28 mouse cellular contexts compared by ENCODE assay signal in the genomic region with DNA sequence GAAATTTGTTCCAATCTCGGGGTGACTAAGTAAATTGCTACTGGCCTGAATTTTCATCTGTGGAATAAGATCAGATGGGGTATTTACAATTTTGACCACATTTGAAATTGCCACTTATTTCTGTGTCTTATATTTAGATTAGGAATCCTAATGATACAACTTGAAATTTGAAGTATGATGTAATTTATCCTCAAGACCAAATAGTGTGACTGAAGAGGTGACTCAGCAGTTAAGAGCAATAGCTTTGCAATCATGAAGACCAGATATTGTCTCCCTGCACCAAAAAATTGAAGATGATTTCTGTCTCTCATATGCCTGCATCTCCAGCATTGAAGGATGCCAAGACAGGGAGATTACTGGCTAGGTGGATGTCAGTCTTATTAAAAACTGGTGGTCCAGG.
"Had no signal": no experiment of that assay in that cellular context is flagged by ENCODE, and none has a peak within 500 bp of the region (broad histone marks: within the 10 kb centered on the region; RNA-seq: fewer than 3 reads in every experiment).

No protein-coding gene starts in this region.

- DNase-seq: left cerebral cortex, postnatal 4 days; liver; liver, embryonic 13.5 days; liver, postnatal 0 days; lung, adult 18-20 months; lung, adult 2 months; lung, postnatal 10 days; lung, postnatal 36 days; lung, postnatal 4 days; midbrain, embryonic 14.5 days had no signal

- H3K27me3 ChIP-seq: limb, embryonic 12.5 days; limb, embryonic 13.5 days; limb, embryonic 15.5 days; liver, embryonic 12.5 days; liver, embryonic 13.5 days; liver, embryonic 15.5 days; lung, embryonic 15.5 days; megakaryocyte, embryonic 14.5 days; midbrain, embryonic 12.5 days; midbrain, embryonic 13.5 days; midbrain, embryonic 15.5 days had no signal

- H3K4me2 ChIP-seq: limb, embryonic 12.5 days; limb, embryonic 13.5 days; limb, embryonic 15.5 days; liver, embryonic 11.5 days; liver, embryonic 12.5 days; liver, embryonic 13.5 days; liver, embryonic 15.5 days; lung, embryonic 14.5 days; lung, embryonic 15.5 days; midbrain, embryonic 11.5 days; midbrain, embryonic 12.5 days; midbrain, embryonic 13.5 days; midbrain, embryonic 15.5 days had no signal

- H3K4me1 ChIP-seq: limb, embryonic 10.5 days; limb, embryonic 12.5 days; limb, embryonic 13.5 days; limb, embryonic 15.5 days; liver, embryonic 12.5 days; liver, embryonic 13.5 days; liver, embryonic 15.5 days; lung, embryonic 15.5 days; megakaryocyte, embryonic 14.5 days; midbrain, embryonic 10.5 days; midbrain, embryonic 12.5 days; midbrain, embryonic 13.5 days; midbrain, embryonic 15.5 days had no signal

- H3K4me3 ChIP-seq: left cerebral cortex, adult 2 months; limb, embryonic 10.5 days; limb, embryonic 12.5 days; limb, embryonic 13.5 days; limb, embryonic 15.5 days; liver, embryonic 12.5 days; liver, embryonic 13.5 days; liver, embryonic 15.5 days; lung, embryonic 15.5 days; megakaryocyte, embryonic 14.5 days; midbrain, embryonic 10.5 days; midbrain, embryonic 12.5 days; midbrain, embryonic 13.5 days; midbrain, embryonic 15.5 days had no signal

- H3K36me3 ChIP-seq: limb, embryonic 10.5 days; limb, embryonic 12.5 days; limb, embryonic 13.5 days; limb, embryonic 15.5 days; liver, embryonic 12.5 days; liver, embryonic 13.5 days; liver, embryonic 15.5 days; lung, embryonic 15.5 days; midbrain, embryonic 10.5 days; midbrain, embryonic 12.5 days; midbrain, embryonic 13.5 days; midbrain, embryonic 15.5 days had no signal

- H3K27ac ChIP-seq: left cerebral cortex, adult 2 months; limb, embryonic 10.5 days; limb, embryonic 12.5 days; limb, embryonic 13.5 days; limb, embryonic 15.5 days; liver, embryonic 12.5 days; liver, embryonic 13.5 days; liver, embryonic 14.5 days; liver, embryonic 15.5 days; lung, embryonic 15.5 days; macrophage; midbrain, embryonic 10.5 days; midbrain, embryonic 12.5 days; midbrain, embryonic 13.5 days; midbrain, embryonic 15.5 days had no signal
